Mouse (Mus musculus) heart, postnatal 10 days (tissue): ENCODE data around the gene Tdrd9. TPM values are rescaled to one million over a fixed set of nuclear protein-coding genes. Genes with fewer than 3 reads are reported as not detected.
A peak's percentile ranks its signal among the peaks of the same experiment; 100 is the strongest.

Experiments
- DNase-seq, 2 experiments: peaks; one replicate each; pipeline ENCODE4 v3.0.0; 2021
- intact Hi-C: fragments of 180-260 bp; cut with DNase I; formaldehyde crosslinking; loops from one replicate; pipeline ENCODE4 v1.15.1; 2025
- microRNA-seq, 2 experiments: library from miRNA; unstranded; fragments of <30 nt; microRNA quantifications; one replicate each; pipeline ENCODE4 v1.2.0; 2022
- total RNA-seq, 2 experiments: library from RNA; stranded (reverse); gene quantifications; 2 replicates each; pipeline ENCODE4 v1.2.3; 2021

The Tdrd9 gene
- total RNA-seq, 2 experiments from 2014 or later = 0.15 to 0.26 TPM

GRCm38 (mm10) chr12:112096733-112097117 is 125.4 kb downstream of the Tdrd9 start:
- no peak for DNase-seq
- intact Hi-C loops = loop anchor here (10.0 kb wide), 1 partner anchor 222 kb away; no protein-coding TSS in a partner anchor

GRCm38 (mm10) chr12:112100106-112100505 is 128.7 kb downstream of the Tdrd9 start:
- DNase-seq = no peak
- intact Hi-C loops = no loop called here

- intact Hi-C loops = no loop called here
These were observed 129.7 kb downstream of the Tdrd9 start for GRCm38 (mm10) chr12:112101045-112101444.

GRCm38 (mm10) chr12:112103179-112103578 is 131.8 kb downstream of the Tdrd9 start:
- intact Hi-C loops = no loop called here
- no peak for DNase-seq

More at GRCm38 (mm10) chr12:112101045-112101444, 129.7 kb downstream of the Tdrd9 start:
- peak; percentile 34 to 45 for DNase-seq

- DNase-seq = no peak
- intact Hi-C loops = no loop called here
These were observed 133.5 kb downstream of the Tdrd9 start for GRCm38 (mm10) chr12:112104890-112105289.

- intact Hi-C loops = no loop called here
- DNase-seq = peak; percentile 40 to 45
These were observed 135.2 kb downstream of the Tdrd9 start, which contains the start of gene Aspg for GRCm38 (mm10) chr12:112106541-112106971. Gene Aspg (plus strand): TSS chr12:112106679.

- no peak for DNase-seq
These were observed 136.3 kb downstream of the Tdrd9 start for GRCm38 (mm10) chr12:112107685-112108084.

GRCm38 (mm10) chr12:112108696-112109445 is 137.5 kb downstream of the Tdrd9 start:
- DNase-seq = no peak
- intact Hi-C loops = no loop called here

More at GRCm38 (mm10) chr12:112107685-112108084, 136.3 kb downstream of the Tdrd9 start:
- intact Hi-C loops = no loop called here

GRCm38 (mm10) chr12:112109701-112110100 is 138.3 kb downstream of the Tdrd9 start:
- DNase-seq = no peak
- intact Hi-C loops = no loop called here

GRCm38 (mm10) chr12:112111323-112111722 is 140.0 kb downstream of the Tdrd9 start:
- intact Hi-C loops = no loop called here
- DNase-seq = no peak

GRCm38 (mm10) chr12:112112235-112112634 is 140.9 kb downstream of the Tdrd9 start:
- DNase-seq = no peak
- intact Hi-C loops = no loop called here

GRCm38 (mm10) chr12:112112686-112113396 is 141.5 kb downstream of the Tdrd9 start:
- DNase-seq = no peak
- intact Hi-C loops = loop anchor here (1.0 kb wide), 3 partner anchors 27 to 428 kb away; no protein-coding TSS in a partner anchor

GRCm38 (mm10) chr12:112113710-112114109 is 142.4 kb downstream of the Tdrd9 start:
- DNase-seq = peak; percentile 90 to 94
- intact Hi-C loops = loop anchor here (1.0 kb wide), 3 partner anchors 27 to 428 kb away; no protein-coding TSS in a partner anchor

- intact Hi-C loops = no loop called here
- no peak for DNase-seq
These were observed 145.6 kb downstream of the Tdrd9 start for GRCm38 (mm10) chr12:112117006-112117405.

- intact Hi-C loops = no loop called here
- DNase-seq = no peak
These were observed 146.3 kb downstream of the Tdrd9 start for GRCm38 (mm10) chr12:112117649-112118048.

Small RNA genes within 50 kb of the gene (microRNA-seq; reads per million reads assigned to microRNA genes)
- 0 reads per million in 2 experiments for gene Mir3073a
- gene Mir3073b = 0 reads per million in 2 experiments

Other genes with a start within 250 kb of the Tdrd9 start
- gene Klc1, start 212.7 kb upstream of the Tdrd9 start, total RNA-seq = 100 to 1,000 TPM; 151 to 166 TPM
- 1 to 10 TPM; 3.5 to 4.0 TPM for gene Xrcc3, start 157.7 kb upstream of the Tdrd9 start, total RNA-seq
- 10 to 100 TPM; 44.5 to 53.2 TPM for gene Zfyve21, start 157.4 kb upstream of the Tdrd9 start, total RNA-seq
- gene Ppp1r13b, start 63.4 kb upstream of the Tdrd9 start, total RNA-seq = 10 to 100 TPM; 23.4 to 26.8 TPM
- 1,000 to 10,000 TPM; 1,429 to 1,432 TPM for gene Atp5mpl, start 4.6 kb upstream of the Tdrd9 start, total RNA-seq
- gene Rd3l, start 9.8 kb downstream of the Tdrd9 start, total RNA-seq = under 1 TPM; 0.26 to 0.64 TPM
- gene Aspg, start 135.1 kb downstream of the Tdrd9 start, total RNA-seq = 1 to 10 TPM; 1.5 to 2.9 TPM
- gene Kif26a, start 174.6 kb downstream of the Tdrd9 start, total RNA-seq = 10 to 100 TPM; 33.4 to 33.5 TPM